ENCODE assay signal across 16 mouse cellular contexts in genomic region chr6:142477239-142477638, GRCm38 (mm10). TPM values are rescaled to one million over a fixed set of nuclear protein-coding genes. Genes with fewer than 3 reads are reported as not detected.
DNase-seq lines count a peak whose midpoint lies in the region; ATAC-seq and TF ChIP-seq lines count a peak whose summit lies in the region.
"Had no signal": no experiment of that assay in that cellular context is flagged by ENCODE, and none has a peak within 500 bp of the region (broad histone marks: within the 10 kb centered on the region; RNA-seq: fewer than 3 reads in every experiment).

No protein-coding gene starts in this region.

- H3K4me3 ChIP-seq in kidney, adult 2 months (ENCODE audit: insufficient read depth, low read depth, low read length) = no peak overlapping the region
- H3K4me3 ChIP-seq in kidney, embryonic 15.5 days (replicated peaks) = no peak overlapping the region
- H3K4me3 ChIP-seq: hindbrain, embryonic 13.5 days; limb, embryonic 13.5 days; midbrain, embryonic 12.5 days had no signal

- no peak for ATAC-seq in CD4-positive, CD25-positive, alpha-beta regulatory T cell, adult 4 months
- no peak for ATAC-seq in kidney, embryonic 15.5 days (replicated peaks; ENCODE audit: low FRiP score)
- ATAC-seq in megakaryocyte-erythroid progenitor cell, adult 5-6 weeks (replicated peaks; ENCODE audit: low FRiP score, low TSS enrichment, poor library complexity, severe bottlenecking) = 0 out of 2 replicates have a peak, but pooled peaks have one; percentile 59

- H3K4me2 ChIP-seq in kidney, embryonic 15.5 days = no peak overlapping the region
- H3K4me2 ChIP-seq: hindbrain, embryonic 13.5 days; limb, embryonic 13.5 days; midbrain, embryonic 12.5 days had no signal

- no peaks in the 10 kb centered on the region for H3K4me1 ChIP-seq in kidney, adult 2 months (ENCODE audit: control insufficient read depth, insufficient read depth, low read length)
- no peaks in the 10 kb centered on the region for H3K4me1 ChIP-seq in kidney, embryonic 15.5 days
- H3K4me1 ChIP-seq: hindbrain, embryonic 13.5 days; limb, embryonic 13.5 days; midbrain, embryonic 12.5 days had no signal

- 69% methylated on average over 7 of the region's 7 CpGs for WGBS in kidney, adult 2 months
- WGBS in kidney, embryonic 15.5 days = 77% methylated on average over 7 of the region's 7 CpGs

- no peak for TF ChIP-seq POLR2A in kidney, adult 2 months (IDR thresholded peaks at IDR 0.05; ENCODE audit: low read depth, low read length)

- TF ChIP-seq CTCF in kidney, adult 2 months (conservative IDR thresholded peaks at IDR 0.05; ENCODE audit: insufficient read depth, insufficient read length, low read depth, low read length) = peak; percentile 76

- no peaks in the 10 kb centered on the region for H3K27me3 ChIP-seq in kidney, adult 2 months (replicated peaks; ENCODE audit: control insufficient read depth, insufficient read depth, low read length)
- H3K27me3 ChIP-seq in kidney, embryonic 15.5 days = no peaks in the 10 kb centered on the region
- H3K27me3 ChIP-seq: hindbrain, embryonic 13.5 days; limb, embryonic 13.5 days; midbrain, embryonic 12.5 days had no signal

- no peak overlapping the region for H3K27ac ChIP-seq in kidney, adult 2 months (ENCODE audit: insufficient read depth, low read depth, low read length)
- no peak overlapping the region for H3K27ac ChIP-seq in kidney, embryonic 15.5 days
- H3K27ac ChIP-seq: hindbrain, embryonic 13.5 days; limb, embryonic 13.5 days; midbrain, embryonic 12.5 days had no signal

- H3K9ac ChIP-seq in kidney, embryonic 15.5 days = no peak overlapping the region
- H3K9ac ChIP-seq: hindbrain, embryonic 13.5 days; limb, embryonic 13.5 days; midbrain, embryonic 12.5 days had no signal

- DNase-seq in CD4-positive, CD25-positive, alpha-beta regulatory T cell, adult 2 months (ENCODE audit: low read depth, low spot score) = peak; percentile 33
- DNase-seq in kidney, adult 2 months = peak; percentile 47
- DNase-seq in thymus, postnatal 14 days = peak; percentile 43
- DNase-seq in thymus, postnatal 0 days (ENCODE audit: low spot score) = no peak
- DNase-seq in T-cell, adult 2 months (ENCODE audit: low spot score) = no peak
- DNase-seq: cerebellum, postnatal 25 days; gastrocnemius, postnatal 25 days had no signal

- H3K36me3 ChIP-seq in kidney, adult 2 months (ENCODE audit: control insufficient read depth, insufficient read depth, low read length) = no peaks in the 10 kb centered on the region
- no peaks in the 10 kb centered on the region for H3K36me3 ChIP-seq in kidney, embryonic 15.5 days
- H3K36me3 ChIP-seq: hindbrain, embryonic 13.5 days; limb, embryonic 13.5 days; midbrain, embryonic 12.5 days had no signal

- H3K9me3 ChIP-seq in kidney, embryonic 15.5 days (replicated peaks) = no peaks in the 10 kb centered on the region
- H3K9me3 ChIP-seq: hindbrain, embryonic 13.5 days; limb, embryonic 13.5 days; midbrain, embryonic 12.5 days had no signal

RNA-seq across cellular contexts. Expression of gene Gys2, which starts 4.3 kb away (rescaled TPM):
- polyA plus RNA-seq in CD4-positive, CD25-positive, alpha-beta regulatory T cell, adult 4 months (2017; shearing (Covaris generic)) = not detected
- 11.5 and 14.8 TPM in 2 replicates for polyA plus RNA-seq in kidney, adult 2 months (2012; rRNA removed)
- polyA plus RNA-seq in kidney, embryonic 15.5 days (2015; fragmentation: Nextera tagmentation; extraction: Ambion mirVana) = 0.23 and 1.3 TPM in 2 replicates
- polyA plus RNA-seq in thymus, postnatal 0 days (2015; fragmentation: Nextera tagmentation; extraction: Ambion mirVana) = 0.67 and 0.88 TPM in 2 replicates
- total RNA-seq in megakaryocyte-erythroid progenitor cell, adult 5-6 weeks (2014; fragmentation: Nextera tagmentation) = not detected in 2 replicates
- total RNA-seq in megakaryocyte-erythroid progenitor cell, adult 5-6 weeks (2017) = not detected in 2 replicates
- total RNA-seq: gastrocnemius, postnatal 25 days; layer of hippocampus, postnatal 10 days had no signal
- polyA plus RNA-seq: brain, embryonic 14.5 days; limb, embryonic 13.5 days; midbrain, embryonic 12.5 days; neural tube, embryonic 14.5 days had no signal

RNA-seq across cellular contexts. Expression of gene Ldhb, which starts 30.5 kb away (rescaled TPM):
- 100 to 1,000 TPM in 1 of 2 experiments, 10 to 100 TPM in 1; 95.9 to 136 TPM for polyA plus RNA-seq in CD4-positive, CD25-positive, alpha-beta regulatory T cell, adult 4 months (2017; shearing (Covaris generic))
- polyA plus RNA-seq in kidney, adult 2 months (2012; rRNA removed) = 2,043 and 2,340 TPM in 2 replicates
- polyA plus RNA-seq in kidney, embryonic 15.5 days (2015; fragmentation: Nextera tagmentation; extraction: Ambion mirVana) = 697 and 713 TPM in 2 replicates
- polyA plus RNA-seq in thymus, postnatal 0 days (2015; fragmentation: Nextera tagmentation; extraction: Ambion mirVana) = 527 and 536 TPM in 2 replicates
- total RNA-seq in megakaryocyte-erythroid progenitor cell, adult 5-6 weeks (2014; fragmentation: Nextera tagmentation) = 6.7 and 20.9 TPM in 2 replicates
- 1.1 and 2.1 TPM in 2 replicates for total RNA-seq in megakaryocyte-erythroid progenitor cell, adult 5-6 weeks (2017)

Comparison
In these comparisons a context has a peak if more than half of its experiments do, and no peak if none do; other contexts are left out.
1. DNase-seq: peak in CD4-positive, CD25-positive, alpha-beta regulatory T cell, adult 2 months (single experiment), kidney, adult 2 months (single experiment) and thymus, postnatal 14 days (single experiment); none in thymus, postnatal 0 days (single experiment) and T-cell, adult 2 months (single experiment).